Mouse (Mus musculus): Measurements from ENCODE around the gene Foxd1. TPM values are rescaled to one million over a fixed set of nuclear protein-coding genes. Genes with fewer than 3 reads are reported as not detected.

Gene Foxd1
- total and polyA plus RNA-seq, 2 experiments from 2014 or later, result 0.74 to 1.6 TPM

DNA sequence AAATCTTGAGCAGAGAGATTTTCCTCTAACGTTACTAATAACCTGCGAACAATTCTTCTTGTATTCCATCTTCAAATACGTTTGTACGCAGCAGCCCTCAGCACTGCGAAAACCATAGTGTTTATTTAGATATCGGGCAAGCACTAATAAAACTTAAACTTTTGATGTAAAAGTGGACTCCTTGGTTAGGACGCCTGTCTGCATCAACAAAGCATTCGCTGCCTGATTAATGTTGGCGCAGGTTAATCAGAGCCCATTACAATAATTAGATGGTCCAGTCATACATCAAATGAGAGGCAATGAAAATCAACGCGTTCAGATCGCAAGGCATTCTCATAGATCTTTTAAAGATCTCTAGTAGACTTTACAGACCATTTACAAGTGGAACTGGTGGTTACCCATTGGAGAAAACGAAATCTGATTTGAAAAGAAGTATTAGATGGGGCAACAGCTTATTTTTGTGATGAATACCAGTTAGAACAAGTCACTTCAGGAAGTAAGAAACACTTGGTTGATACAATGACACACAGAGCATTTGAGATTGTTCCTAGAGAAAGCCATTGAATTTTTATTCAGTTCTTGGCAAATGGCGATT lies 1.6 kb upstream of the Foxd1 start:
- Histone ChIP-seq H3K27ac (no peak overlapping the region), H3K4me1 (ENCODE audit: insufficient read depth, low read length) (0 out of 2 replicates have a peak, but pooled peaks cover 4% of the 10 kb centered on the region), H3K36me3 (ENCODE audit: insufficient read depth, low read length) (no peaks in the 10 kb centered on the region), H3K4me2 (ENCODE audit: low read depth, low read length) (no peak overlapping the region), H3K9me3 (ENCODE audit: low read length) (no peaks in the 10 kb centered on the region), H3K9ac (replicated peaks; ENCODE audit: low read length) (no peak overlapping the region), H3K27me3 (ENCODE audit: insufficient read depth, low read length) (peaks cover 52% of the 10 kb centered on the region), H3K4me3 (ENCODE audit: low read length) (no peak overlapping the region)
- WGBS, result 11% methylated on average over 14 of the region's 14 CpGs
- ATAC-seq, result no peak
- no peak for DNase-seq (ENCODE audit: low spot score)
- TF ChIP-seq CTCF (IDR thresholded peaks at IDR 0.05; ENCODE audit: low read depth), result no peak

- ATAC-seq, result no peak
- no peak for TF ChIP-seq CTCF (IDR thresholded peaks at IDR 0.05; ENCODE audit: low read depth)
- no peak overlapping the region for H3K9ac ChIP-seq (replicated peaks; ENCODE audit: low read length)
- H3K4me1 ChIP-seq (ENCODE audit: insufficient read depth, low read length), result 0 out of 2 replicates have a peak, but pooled peaks cover 4% of the 10 kb centered on the region
- H3K4me3 ChIP-seq (ENCODE audit: low read length), result peak overlapping the region; percentile 35
- H3K9me3 ChIP-seq (ENCODE audit: low read length), result no peaks in the 10 kb centered on the region
- no peak overlapping the region for H3K27ac ChIP-seq
- H3K27me3 ChIP-seq (ENCODE audit: insufficient read depth, low read length), result peaks cover 63% of the 10 kb centered on the region
- under 1% methylated on average over 13 of the region's 13 CpGs for WGBS
- peak overlapping the region; percentile 48 for H3K4me2 ChIP-seq (ENCODE audit: low read depth, low read length)
- no peaks in the 10 kb centered on the region for H3K36me3 ChIP-seq (ENCODE audit: insufficient read depth, low read length)
- DNase-seq (ENCODE audit: low spot score), result no peak
These were observed 343 bp upstream of the Foxd1 start for GRCm38 (mm10) chr13:98353709-98354089.

DNA sequence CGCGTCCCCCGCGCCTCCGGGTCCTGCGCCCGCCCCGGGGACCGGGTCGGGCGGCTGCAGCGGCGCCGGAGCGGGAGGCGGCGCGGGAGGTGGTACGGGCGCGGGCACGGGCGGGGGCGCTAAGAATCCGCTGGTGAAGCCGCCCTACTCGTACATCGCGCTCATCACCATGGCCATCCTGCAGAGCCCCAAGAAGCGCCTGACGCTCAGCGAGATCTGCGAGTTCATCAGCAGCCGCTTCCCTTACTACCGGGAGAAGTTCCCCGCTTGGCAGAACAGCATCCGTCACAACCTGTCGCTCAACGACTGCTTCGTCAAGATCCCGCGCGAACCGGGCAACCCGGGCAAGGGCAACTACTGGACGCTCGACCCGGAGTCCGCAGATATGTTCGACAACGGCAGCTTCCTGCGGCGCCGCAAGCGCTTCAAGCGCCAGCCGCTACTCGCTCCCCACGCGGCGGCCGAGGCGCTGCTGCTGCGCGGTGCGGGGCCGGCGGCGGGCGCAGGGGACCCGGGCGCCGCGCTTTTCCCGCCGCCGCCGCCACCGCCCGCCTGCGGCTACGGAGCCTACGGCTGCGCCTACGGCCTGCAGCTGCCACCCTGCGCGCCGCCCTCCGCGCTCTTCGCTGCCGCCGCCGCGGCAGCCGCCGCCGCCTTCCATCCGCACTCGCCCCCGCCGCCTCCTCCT lies 973 bp downstream of the Foxd1 start:
- H3K9me3 ChIP-seq (ENCODE audit: low read length), result no peaks in the 10 kb centered on the region
- H3K36me3 ChIP-seq (ENCODE audit: insufficient read depth, low read length), result no peaks in the 10 kb centered on the region
- no peak for TF ChIP-seq CTCF (IDR thresholded peaks at IDR 0.05; ENCODE audit: low read depth)
- H3K9ac ChIP-seq (replicated peaks; ENCODE audit: low read length), result peak overlapping the region; percentile 30; the same call in 1 of the 2 replicates
- 0 out of 2 replicates have a peak, but pooled peaks have one; percentile 13 for ATAC-seq
- DNase-seq (ENCODE audit: low spot score), result peak; percentile 12
- 1% methylated on average over 69 of the region's 102 CpGs for WGBS
- peaks cover 74% of the 10 kb centered on the region for H3K27me3 ChIP-seq (ENCODE audit: insufficient read depth, low read length)
- no peak overlapping the region; the same call in 1 of the 2 replicates for H3K27ac ChIP-seq
- H3K4me1 ChIP-seq (ENCODE audit: insufficient read depth, low read length), result 0 out of 2 replicates have a peak, but pooled peaks cover 4% of the 10 kb centered on the region
- peak overlapping the region; percentile 35 for H3K4me3 ChIP-seq (ENCODE audit: low read length)
- peak overlapping the region; percentile 48 for H3K4me2 ChIP-seq (ENCODE audit: low read depth, low read length)

GRCm38 (mm10) chr13:98355559-98356111 lies 1.6 kb downstream of the Foxd1 start:
- 0 out of 2 replicates have a peak, but pooled peaks cover 4% of the 10 kb centered on the region for H3K4me1 ChIP-seq (ENCODE audit: insufficient read depth, low read length)
- DNase-seq (ENCODE audit: low spot score) (no peak), ATAC-seq (no peak)
- no peaks in the 10 kb centered on the region for H3K9me3 ChIP-seq (ENCODE audit: low read length)
- no peaks in the 10 kb centered on the region for H3K36me3 ChIP-seq (ENCODE audit: insufficient read depth, low read length)
- under 1% methylated on average over 59 of the region's 81 CpGs for WGBS
- no peak overlapping the region for H3K27ac ChIP-seq
- H3K4me2 ChIP-seq (ENCODE audit: low read depth, low read length), result peak overlapping the region; percentile 48
- H3K9ac ChIP-seq (replicated peaks; ENCODE audit: low read length), result peak overlapping the region; percentile 21; the same call in 1 of the 2 replicates
- no peak for TF ChIP-seq CTCF (IDR thresholded peaks at IDR 0.05; ENCODE audit: low read depth)
- peak overlapping the region; percentile 35 for H3K4me3 ChIP-seq (ENCODE audit: low read length)
- peaks cover 74% of the 10 kb centered on the region for H3K27me3 ChIP-seq (ENCODE audit: insufficient read depth, low read length)

DNA sequence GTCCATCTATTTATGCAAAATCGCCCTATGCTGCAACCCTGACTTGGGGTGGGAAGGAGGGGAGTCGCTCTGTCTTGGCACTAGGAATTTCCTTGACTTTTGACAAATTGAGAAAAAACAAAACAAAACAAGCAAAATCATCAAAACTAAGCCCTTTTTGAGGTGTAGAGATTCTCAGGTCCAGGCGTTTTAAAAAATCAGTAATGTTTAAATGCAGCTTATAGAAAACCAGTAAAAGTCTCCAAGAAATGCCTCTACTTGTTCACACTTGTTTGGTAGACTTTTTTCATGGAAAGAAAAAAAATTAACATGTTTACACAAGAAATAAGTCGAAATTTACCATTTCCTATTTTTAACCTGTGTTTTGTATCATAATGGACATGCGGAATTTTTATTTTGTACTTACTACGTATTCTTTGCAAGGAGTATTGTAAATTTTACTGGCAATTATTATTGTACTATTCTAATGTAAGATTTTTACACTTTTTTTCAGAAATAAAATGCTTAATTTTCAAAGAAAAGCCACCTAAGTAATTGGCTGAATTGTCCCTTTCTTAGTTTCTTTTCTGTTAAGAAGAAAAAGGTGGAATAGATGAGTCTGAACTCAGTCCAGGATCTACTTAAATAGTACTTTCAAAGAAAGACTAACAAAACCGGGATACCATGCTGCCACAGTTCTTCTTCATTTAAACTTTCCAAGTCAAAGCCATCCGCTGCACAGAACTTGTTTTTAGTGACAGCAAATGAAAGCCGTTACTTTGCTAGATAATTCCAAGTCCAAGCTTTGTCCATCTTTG lies 2.3 kb downstream of the Foxd1 start:
- WGBS, result 8% methylated on average over 9 of the region's 9 CpGs
- no peak for TF ChIP-seq CTCF (IDR thresholded peaks at IDR 0.05; ENCODE audit: low read depth)
- Histone ChIP-seq H3K27ac (no peak overlapping the region), H3K4me3 (ENCODE audit: low read length) (peak overlapping the region; percentile 35), H3K27me3 (ENCODE audit: insufficient read depth, low read length) (peaks cover 73% of the 10 kb centered on the region), H3K9me3 (ENCODE audit: low read length) (no peaks in the 10 kb centered on the region), H3K9ac (replicated peaks; ENCODE audit: low read length) (no peak overlapping the region), H3K4me1 (ENCODE audit: insufficient read depth, low read length) (0 out of 2 replicates have a peak, but pooled peaks cover 4% of the 10 kb centered on the region), H3K36me3 (ENCODE audit: insufficient read depth, low read length) (no peaks in the 10 kb centered on the region), H3K4me2 (ENCODE audit: low read depth, low read length) (no peak overlapping the region)
- ATAC-seq (no peak), DNase-seq (ENCODE audit: low spot score) (peak; percentile 17)

DNA sequence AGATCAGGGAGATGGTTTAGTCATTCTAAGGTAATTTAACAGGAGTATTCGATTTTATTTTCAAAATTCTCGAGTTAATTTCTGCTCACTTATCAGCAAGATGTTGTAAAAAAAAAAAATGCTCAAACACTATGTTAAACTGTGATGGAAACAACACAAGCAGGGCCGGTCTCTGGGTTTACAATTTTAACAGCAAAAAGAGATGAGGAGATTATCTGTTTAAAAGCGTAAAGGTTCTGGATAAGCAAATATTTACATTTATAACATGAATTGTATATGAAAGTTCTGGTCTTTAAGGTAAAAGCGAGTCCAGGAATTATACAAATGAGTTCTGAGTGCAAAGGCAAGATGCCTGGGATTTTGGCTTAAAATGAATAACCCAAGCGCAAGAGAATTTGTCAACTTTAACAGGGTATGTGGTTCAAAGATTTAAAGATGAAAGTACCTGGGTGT lies 3.0 kb downstream of the Foxd1 start:
- Histone ChIP-seq H3K27me3 (ENCODE audit: insufficient read depth, low read length) (peaks cover 71% of the 10 kb centered on the region), H3K4me1 (ENCODE audit: insufficient read depth, low read length) (0 out of 2 replicates have a peak, but pooled peaks cover 4% of the 10 kb centered on the region), H3K36me3 (ENCODE audit: insufficient read depth, low read length) (no peaks in the 10 kb centered on the region), H3K9ac (replicated peaks; ENCODE audit: low read length) (no peak overlapping the region), H3K4me2 (ENCODE audit: low read depth, low read length) (no peak overlapping the region), H3K27ac (no peak overlapping the region), H3K9me3 (ENCODE audit: low read length) (no peaks in the 10 kb centered on the region), H3K4me3 (ENCODE audit: low read length) (peak overlapping the region; percentile 7; the same call in 1 of the 2 replicates)
- ATAC-seq (no peak), DNase-seq (ENCODE audit: low spot score) (no peak)
- 11% methylated on average over 6 of the region's 6 CpGs for WGBS
- no peak for TF ChIP-seq CTCF (IDR thresholded peaks at IDR 0.05; ENCODE audit: low read depth)

Data from hindbrain, postnatal 0 days (tissue).